Mouse (Mus musculus): ENCODE data around the gene Fbxo24. TPM values are rescaled to one million over a fixed set of nuclear protein-coding genes. Genes with fewer than 3 reads are reported as not detected.

The Fbxo24 gene
- polyA plus RNA-seq, 1 experiment from 2014 or later: 0.16 TPM

GRCm38 (mm10) chr5:137613550-137613949 lies 15.3 kb downstream of the Fbxo24 start, which contains the start of gene Pcolce:
Pcolce (minus strand) TSS chr5:137613784.
- no peak within 1 kb of the TSS; the same call in 1 of the 2 replicates for H3K27ac ChIP-seq (ENCODE audit: low read depth, low read length)

GRCm38 (mm10) chr5:137613076-137613475 lies 15.7 kb downstream of the Fbxo24 start:
- WGBS: 69% methylated on average over 5 of the region's 5 CpGs
- no peak overlapping the region for H3K4me2 ChIP-seq
- 0 out of 2 replicates have a peak, but pooled peaks have one; percentile 15 for ATAC-seq (ENCODE audit: low FRiP score)
- no peak overlapping the region for H3K4me3 ChIP-seq (ENCODE audit: low read depth, low read length)
- H3K36me3 ChIP-seq (ENCODE audit: control insufficient read depth, insufficient read depth, low read length): no peaks in the 10 kb centered on the region
- H3K27ac ChIP-seq (ENCODE audit: low read depth, low read length): no peak overlapping the region; the same call in 1 of the 2 replicates
- H3K9ac ChIP-seq (ENCODE audit: low read length): peak overlapping the region; percentile 3; the same call in 1 of the 2 replicates
- DNase-seq (ENCODE audit: low spot score, missing footprints): no peak
- H3K4me1 ChIP-seq (ENCODE audit: control insufficient read depth, insufficient read depth, low read length): peaks cover 26% of the 10 kb centered on the region
- H3K27me3 ChIP-seq (ENCODE audit: control insufficient read depth, insufficient read depth, low read length): no peaks in the 10 kb centered on the region; the same call in 1 of the 2 replicates
- no peaks in the 10 kb centered on the region for H3K9me3 ChIP-seq (ENCODE audit: control insufficient read depth, low read length)

More at GRCm38 (mm10) chr5:137613550-137613949, 15.3 kb downstream of the Fbxo24 start, which contains the start of gene Pcolce:
- ATAC-seq (ENCODE audit: low FRiP score): no peak
- peak within 1 kb of the TSS; percentile 3; the same call in 1 of the 2 replicates for H3K9ac ChIP-seq (ENCODE audit: low read length)
- no peaks in the 10 kb centered on the region for H3K36me3 ChIP-seq (ENCODE audit: control insufficient read depth, insufficient read depth, low read length)
- H3K27me3 ChIP-seq (ENCODE audit: control insufficient read depth, insufficient read depth, low read length): no peaks in the 10 kb centered on the region; the same call in 1 of the 2 replicates
- WGBS: 71% methylated on average over 11 of the region's 11 CpGs
- no peak within 1 kb of the TSS for H3K4me2 ChIP-seq
- no peak within 1 kb of the TSS for H3K4me3 ChIP-seq (ENCODE audit: low read depth, low read length)
- no peaks in the 10 kb centered on the region for H3K9me3 ChIP-seq (ENCODE audit: control insufficient read depth, low read length)
- no peak for DNase-seq (ENCODE audit: low spot score, missing footprints)
- H3K4me1 ChIP-seq (ENCODE audit: control insufficient read depth, insufficient read depth, low read length): peaks cover 22% of the 10 kb centered on the region

GRCm38 (mm10) chr5:137611245-137611602 lies 17.6 kb downstream of the Fbxo24 start:
- Histone ChIP-seq H3K27ac (ENCODE audit: low read depth, low read length) (peak overlapping the region; percentile 40; the same call in 1 of the 2 replicates), H3K4me1 (ENCODE audit: control insufficient read depth, insufficient read depth, low read length) (peaks cover 26% of the 10 kb centered on the region), H3K9ac (ENCODE audit: low read length) (peak overlapping the region; percentile 30), H3K36me3 (ENCODE audit: control insufficient read depth, insufficient read depth, low read length) (no peaks in the 10 kb centered on the region), H3K9me3 (ENCODE audit: control insufficient read depth, low read length) (no peaks in the 10 kb centered on the region), H3K4me3 (ENCODE audit: low read depth, low read length) (no peak overlapping the region), H3K4me2 (peak overlapping the region; percentile 22; the same call in 1 of the 2 replicates), H3K27me3 (ENCODE audit: control insufficient read depth, insufficient read depth, low read length) (no peaks in the 10 kb centered on the region; the same call in 1 of the 2 replicates)
- DNase-seq (ENCODE audit: low spot score, missing footprints): peak; percentile 87
- WGBS: 45% methylated on average over 6 of the region's 6 CpGs
- ATAC-seq (ENCODE audit: low FRiP score): 0 out of 2 replicates have a peak, but pooled peaks have one; percentile 28

DNA sequence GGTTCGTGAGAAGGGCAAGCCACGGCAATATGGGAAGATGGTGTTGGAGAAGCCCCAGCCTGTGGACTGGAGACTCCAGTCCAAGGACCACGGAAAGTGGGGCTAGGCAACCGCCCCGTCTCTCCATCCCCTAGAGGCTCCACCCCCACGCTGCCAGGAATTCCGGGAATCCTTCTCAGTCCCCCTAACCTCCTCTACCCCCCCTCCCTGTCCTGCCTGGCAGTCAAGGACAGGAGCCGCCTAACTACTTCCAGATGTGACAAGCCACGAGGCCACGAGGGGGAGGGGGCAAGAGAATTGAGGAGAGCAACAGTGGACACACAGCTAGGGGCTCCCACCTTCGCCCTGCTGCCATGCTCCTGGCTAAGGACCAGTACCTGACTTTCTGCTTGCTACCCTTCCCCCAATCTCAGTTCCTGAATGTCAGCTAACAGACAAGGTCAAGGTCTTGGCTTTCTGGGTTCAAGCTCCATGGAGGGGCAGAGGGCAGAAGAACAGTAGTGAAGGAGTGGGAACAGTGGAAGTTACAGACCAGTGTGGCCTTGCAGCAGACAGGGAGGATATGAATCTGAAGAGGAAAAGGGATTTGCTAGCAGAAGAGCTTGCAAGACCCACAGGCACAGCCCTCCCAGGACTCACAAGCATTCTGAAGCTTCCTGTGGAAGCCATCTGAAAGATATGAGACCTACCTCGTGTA lies 18.1 kb downstream of the Fbxo24 start:
- Histone ChIP-seq H3K4me3 (ENCODE audit: low read depth, low read length) (no peak overlapping the region), H3K9ac (ENCODE audit: low read length) (peak overlapping the region; percentile 30), H3K27ac (ENCODE audit: low read depth, low read length) (peak overlapping the region; percentile 40; the same call in 1 of the 2 replicates), H3K36me3 (ENCODE audit: control insufficient read depth, insufficient read depth, low read length) (no peaks in the 10 kb centered on the region), H3K9me3 (ENCODE audit: control insufficient read depth, low read length) (no peaks in the 10 kb centered on the region), H3K4me2 (peak overlapping the region; percentile 22), H3K27me3 (ENCODE audit: control insufficient read depth, insufficient read depth, low read length) (no peaks in the 10 kb centered on the region; the same call in 1 of the 2 replicates), H3K4me1 (ENCODE audit: control insufficient read depth, insufficient read depth, low read length) (peaks cover 26% of the 10 kb centered on the region)
- ATAC-seq (ENCODE audit: low FRiP score) (peak; percentile 15; the same call in 1 of the 2 replicates), DNase-seq (ENCODE audit: low spot score, missing footprints) (peak; percentile 87)
- 17% methylated on average over 11 of the region's 12 CpGs for WGBS

GRCm38 (mm10) chr5:137610056-137610455 lies 18.7 kb downstream of the Fbxo24 start:
- Histone ChIP-seq H3K4me1 (ENCODE audit: control insufficient read depth, insufficient read depth, low read length) (peaks cover 26% of the 10 kb centered on the region), H3K27me3 (ENCODE audit: control insufficient read depth, insufficient read depth, low read length) (no peaks in the 10 kb centered on the region; the same call in 1 of the 2 replicates), H3K9me3 (ENCODE audit: control insufficient read depth, low read length) (no peaks in the 10 kb centered on the region), H3K36me3 (ENCODE audit: control insufficient read depth, insufficient read depth, low read length) (no peaks in the 10 kb centered on the region), H3K4me2 (no peak overlapping the region), H3K4me3 (ENCODE audit: low read depth, low read length) (no peak overlapping the region), H3K9ac (ENCODE audit: low read length) (peak overlapping the region; percentile 30; the same call in 1 of the 2 replicates), H3K27ac (ENCODE audit: low read depth, low read length) (no peak overlapping the region)
- DNase-seq (ENCODE audit: low spot score, missing footprints) (no peak), ATAC-seq (ENCODE audit: low FRiP score) (no peak)
- 80% methylated on average over 4 of the region's 4 CpGs for WGBS

- H3K4me2 ChIP-seq: no peak overlapping the region
- no peak overlapping the region for H3K4me3 ChIP-seq (ENCODE audit: low read depth, low read length)
- H3K36me3 ChIP-seq (ENCODE audit: control insufficient read depth, insufficient read depth, low read length): no peaks in the 10 kb centered on the region
- peaks cover 26% of the 10 kb centered on the region for H3K4me1 ChIP-seq (ENCODE audit: control insufficient read depth, insufficient read depth, low read length)
- no peak overlapping the region for H3K9ac ChIP-seq (ENCODE audit: low read length)
- H3K9me3 ChIP-seq (ENCODE audit: control insufficient read depth, low read length): no peaks in the 10 kb centered on the region
- no peak overlapping the region for H3K27ac ChIP-seq (ENCODE audit: low read depth, low read length)
- DNase-seq (ENCODE audit: low spot score, missing footprints): no peak
- H3K27me3 ChIP-seq (ENCODE audit: control insufficient read depth, insufficient read depth, low read length): no peaks in the 10 kb centered on the region; the same call in 1 of the 2 replicates
- no peak for ATAC-seq (ENCODE audit: low FRiP score)
- 63% methylated on average over 3 of the region's 3 CpGs for WGBS
These were observed 19.5 kb downstream of the Fbxo24 start for GRCm38 (mm10) chr5:137609292-137609691.

DNA sequence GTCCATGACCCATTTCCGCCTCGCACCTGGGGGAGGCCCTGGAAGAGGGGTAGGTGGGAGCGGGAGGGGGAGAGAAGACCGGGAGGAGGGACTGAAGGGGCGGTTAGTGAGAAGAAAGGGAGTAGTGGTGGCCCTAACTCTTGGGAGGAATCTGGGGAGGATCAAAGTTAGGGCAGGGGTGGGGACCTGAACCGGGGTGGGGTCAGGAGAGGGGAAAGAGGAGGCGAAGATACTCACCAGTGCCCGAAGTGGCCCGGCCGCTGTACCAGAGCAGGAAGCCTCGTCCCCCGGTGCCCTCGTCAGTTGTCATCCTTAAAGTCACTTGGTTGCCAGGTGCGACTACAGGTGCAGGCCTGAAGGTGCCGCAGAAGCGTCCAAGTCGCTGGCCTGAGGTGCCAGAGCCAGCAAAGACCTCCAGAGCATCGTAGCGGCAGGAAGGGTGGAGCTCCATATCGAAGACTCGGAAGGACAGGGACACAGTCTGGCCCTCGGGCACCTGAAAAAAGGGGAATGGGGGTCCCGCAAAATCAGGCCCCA lies 20.1 kb downstream of the Fbxo24 start:
- Histone ChIP-seq H3K4me2 (peak overlapping the region; percentile 13; the same call in 1 of the 2 replicates), H3K9ac (ENCODE audit: low read length) (peak overlapping the region; percentile 36), H3K4me1 (ENCODE audit: control insufficient read depth, insufficient read depth, low read length) (peaks cover 26% of the 10 kb centered on the region), H3K36me3 (ENCODE audit: control insufficient read depth, insufficient read depth, low read length) (no peaks in the 10 kb centered on the region), H3K4me3 (ENCODE audit: low read depth, low read length) (0 out of 2 replicates have a peak overlapping the region, but pooled peaks have one; percentile 3), H3K27ac (ENCODE audit: low read depth, low read length) (no peak overlapping the region), H3K9me3 (ENCODE audit: control insufficient read depth, low read length) (no peaks in the 10 kb centered on the region), H3K27me3 (ENCODE audit: control insufficient read depth, insufficient read depth, low read length) (no peaks in the 10 kb centered on the region; the same call in 1 of the 2 replicates)
- ATAC-seq (ENCODE audit: low FRiP score) (no peak), DNase-seq (ENCODE audit: low spot score, missing footprints) (no peak)
- WGBS: 14% methylated on average over 23 of the region's 23 CpGs

DNA sequence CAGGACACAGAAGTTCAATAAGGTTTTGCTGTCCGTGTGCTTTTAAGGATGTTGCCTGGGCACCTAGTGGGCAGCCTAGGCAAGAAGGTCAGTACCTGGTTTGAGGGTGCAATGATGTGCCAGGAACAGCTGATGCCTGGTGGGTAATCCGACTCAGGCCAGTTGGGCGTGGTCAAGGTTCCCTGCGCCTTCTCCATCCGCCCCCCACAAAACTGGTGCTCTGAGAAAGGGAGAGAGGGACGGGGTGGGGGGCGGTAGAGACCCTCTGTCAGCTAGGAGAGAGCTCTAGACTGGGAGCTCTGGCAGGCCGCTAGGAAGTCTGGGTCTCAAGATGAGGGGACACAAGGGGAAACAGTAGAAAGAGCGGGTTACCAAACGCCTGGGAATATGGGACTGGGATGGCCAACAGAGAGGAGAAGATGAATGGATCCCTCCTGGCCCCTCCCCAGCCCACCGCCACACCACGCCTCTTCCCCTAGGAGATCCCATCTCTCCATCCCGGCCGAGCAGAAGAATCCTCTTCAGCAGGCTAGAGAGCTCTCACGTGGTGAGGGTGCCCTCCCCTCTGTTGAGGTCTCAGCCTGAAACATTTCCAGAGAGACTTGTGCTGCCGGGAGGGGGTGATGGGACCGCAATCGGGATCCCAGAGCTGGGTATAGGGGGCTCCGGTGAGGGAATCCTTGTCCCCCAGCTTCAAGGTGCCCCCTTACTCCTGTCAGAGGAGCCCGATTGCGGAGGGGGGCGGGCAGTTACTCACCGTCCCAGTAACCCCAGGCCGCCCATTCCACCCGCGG lies 20.7 kb downstream of the Fbxo24 start:
- no peaks in the 10 kb centered on the region for H3K9me3 ChIP-seq (ENCODE audit: control insufficient read depth, low read length)
- 0 out of 2 replicates have a peak overlapping the region, but pooled peaks have one; percentile 3 for H3K4me3 ChIP-seq (ENCODE audit: low read depth, low read length)
- no peak overlapping the region for H3K27ac ChIP-seq (ENCODE audit: low read depth, low read length)
- ATAC-seq (ENCODE audit: low FRiP score) (no peak), DNase-seq (ENCODE audit: low spot score, missing footprints) (peak; percentile 86)
- peak overlapping the region; percentile 13; the same call in 1 of the 2 replicates for H3K4me2 ChIP-seq
- H3K36me3 ChIP-seq (ENCODE audit: control insufficient read depth, insufficient read depth, low read length): no peaks in the 10 kb centered on the region
- H3K4me1 ChIP-seq (ENCODE audit: control insufficient read depth, insufficient read depth, low read length): peaks cover 26% of the 10 kb centered on the region
- 10% methylated on average over 26 of the region's 26 CpGs for WGBS
- peak overlapping the region; percentile 36 for H3K9ac ChIP-seq (ENCODE audit: low read length)
- H3K27me3 ChIP-seq (ENCODE audit: control insufficient read depth, insufficient read depth, low read length): no peaks in the 10 kb centered on the region; the same call in 1 of the 2 replicates

Data from midbrain, embryonic 11.5 days (tissue).